In genomic region chr9:121667822-121668221, GRCm38 (mm10) we compare ENCODE assay signal across 17 mouse cellular contexts. TPM values are rescaled to one million over a fixed set of nuclear protein-coding genes. Genes with fewer than 3 reads are reported as not detected.
DNase-seq lines count a peak whose midpoint lies in the region; ATAC-seq and TF ChIP-seq lines count a peak whose summit lies in the region.
"Had no signal": no experiment of that assay in that cellular context is flagged by ENCODE, and none has a peak within 500 bp of the region (broad histone marks: within the 10 kb centered on the region; RNA-seq: fewer than 3 reads in every experiment).

No protein-coding gene starts in this region.

- 0 out of 2 replicates have a peak, but pooled peaks have one; percentile 1 for ATAC-seq in embryonic facial prominence, embryonic 11.5 days (replicated peaks; ENCODE audit: insufficient number of reproducible peaks, low FRiP score, low TSS enrichment, low read depth)
- ATAC-seq: intestine, embryonic 15.5 days; midbrain, embryonic 16.5 days had no signal

- H3K27ac ChIP-seq in embryonic facial prominence, embryonic 11.5 days (replicated peaks; ENCODE audit: low read depth, low read length): no peak overlapping the region
- H3K27ac ChIP-seq in embryonic facial prominence, embryonic 10.5 days (replicated peaks): no peak overlapping the region
- H3K27ac ChIP-seq in left cerebral cortex, adult 2 months: peak overlapping the region; percentile 78
- H3K27ac ChIP-seq: intestine, embryonic 15.5 days; liver, embryonic 14.5 days had no signal

- intact Hi-C loops in left cerebral cortex, adult 2 months (cut with DNase I): loop anchor here (1.0 to 5.0 kb wide), 2 partner anchors 25 to 111 kb away; no protein-coding TSS in a partner anchor
- intact Hi-C loops in left cerebral cortex, postnatal 10 days (cut with DNase I): loop anchor here (5.0 kb wide), 1 partner anchor 191 kb away; no protein-coding TSS in a partner anchor

- H3K9me3 ChIP-seq in embryonic facial prominence, embryonic 11.5 days (replicated peaks; ENCODE audit: control insufficient read depth, low read length): no peaks in the 10 kb centered on the region
- H3K9me3 ChIP-seq in embryonic facial prominence, embryonic 10.5 days: no peaks in the 10 kb centered on the region
- H3K9me3 ChIP-seq: intestine, embryonic 15.5 days had no signal

- DNase-seq in embryonic facial prominence, embryonic 11.5 days (ENCODE audit: low spot score): no peak
- no peak for DNase-seq in embryonic facial prominence, embryonic 10.5 days (ENCODE audit: low spot score)
- no peak for DNase-seq in left cerebral cortex, adult 2 months (ENCODE audit: extremely low spot score in 1 of 2, low spot score in 2 of 2)
- no peak for DNase-seq in left cerebral cortex, postnatal 10 days (ENCODE audit: extremely low spot score in 1 of 2, low spot score in 2 of 2)
- peak; percentile 33 for DNase-seq in right cerebral cortex, postnatal 25 days
- no peak for DNase-seq in right cerebral cortex, postnatal 14 days
- no peak for DNase-seq in adrenal gland, adult 2 months
- no peak for DNase-seq in spleen, postnatal 36 days (ENCODE audit: low spot score in 2 of 2)
- DNase-seq: adrenal gland, postnatal 25 days; gastrocnemius, postnatal 14 days; kidney, postnatal 14 days had no signal

- no peaks in the 10 kb centered on the region for H3K4me1 ChIP-seq in embryonic facial prominence, embryonic 11.5 days (ENCODE audit: control insufficient read depth, insufficient read depth, low read length)
- H3K4me1 ChIP-seq in embryonic facial prominence, embryonic 10.5 days: peaks cover 49% of the 10 kb centered on the region

- no peaks in the 10 kb centered on the region for H3K27me3 ChIP-seq in embryonic facial prominence, embryonic 11.5 days (ENCODE audit: control insufficient read depth, insufficient read depth, low read length)
- peaks cover 50% of the 10 kb centered on the region for H3K27me3 ChIP-seq in embryonic facial prominence, embryonic 10.5 days (replicated peaks; ENCODE audit: low read depth, poor library complexity, severe bottlenecking)

- no peak overlapping the region for H3K4me3 ChIP-seq in embryonic facial prominence, embryonic 11.5 days (ENCODE audit: low read depth, low read length)
- no peak overlapping the region for H3K4me3 ChIP-seq in embryonic facial prominence, embryonic 10.5 days
- H3K4me3 ChIP-seq in left cerebral cortex, adult 2 months: no peak overlapping the region
- H3K4me3 ChIP-seq: intestine, embryonic 15.5 days had no signal

- no peaks in the 10 kb centered on the region for H3K36me3 ChIP-seq in embryonic facial prominence, embryonic 11.5 days (replicated peaks; ENCODE audit: control insufficient read depth, insufficient read depth, low read depth, low read length)
- no peaks in the 10 kb centered on the region for H3K36me3 ChIP-seq in embryonic facial prominence, embryonic 10.5 days (replicated peaks)
- H3K36me3 ChIP-seq: intestine, embryonic 15.5 days had no signal

- WGBS in embryonic facial prominence, embryonic 11.5 days: 80% methylated on average over 11 of the region's 11 CpGs
- 80% methylated on average over 11 of the region's 11 CpGs for WGBS in embryonic facial prominence, embryonic 10.5 days

- H3K4me2 ChIP-seq in embryonic facial prominence, embryonic 11.5 days (ENCODE audit: low read depth, low read length): no peak overlapping the region
- H3K4me2 ChIP-seq: heart, embryonic 11.5 days; intestine, embryonic 15.5 days had no signal

- TF ChIP-seq CTCF in left cerebral cortex, adult 2 months (IDR thresholded peaks at IDR 0.05): no peak; the same call in 1 of the 2 replicates

- H3K9ac ChIP-seq in embryonic facial prominence, embryonic 11.5 days (replicated peaks; ENCODE audit: low read length): no peak overlapping the region
- H3K9ac ChIP-seq: intestine, embryonic 15.5 days; liver, embryonic 14.5 days had no signal

RNA-seq across cellular contexts. Expression of gene Vipr1, which starts 25.3 kb away (rescaled TPM):
- 0.08 and 0.57 TPM in 2 replicates for polyA plus RNA-seq in embryonic facial prominence, embryonic 11.5 days (2014; fragmentation: Nextera tagmentation; extraction: Ambion mirVana)
- 0.16 and 0.33 TPM in 2 replicates for polyA plus RNA-seq in embryonic facial prominence, embryonic 10.5 days (2016; fragmentation: Nextera tagmentation; extraction: Ambion mirVana)
- total RNA-seq in left cerebral cortex, adult 2 months (2021): 10 to 100 TPM; 27.7 to 28.1 TPM
- total RNA-seq in left cerebral cortex, postnatal 10 days (2021): 10 to 100 TPM; 11.8 TPM
- total RNA-seq in adrenal gland, adult 2 months (2021): 1 to 10 TPM in 1 of 2 experiments, under 1 TPM in 1; 0.81 to 1.3 TPM
- polyA plus RNA-seq in adrenal gland, adult 2 months (2012; rRNA removed): 0.51 and 0.61 TPM in 2 replicates

RNA-seq across cellular contexts. Expression of gene Lyzl4, which starts 25.9 kb away (rescaled TPM):
- not detected in 2 replicates for polyA plus RNA-seq in embryonic facial prominence, embryonic 11.5 days (2014; fragmentation: Nextera tagmentation; extraction: Ambion mirVana)
- not detected in 2 replicates for polyA plus RNA-seq in embryonic facial prominence, embryonic 10.5 days (2016; fragmentation: Nextera tagmentation; extraction: Ambion mirVana)
- 1 to 10 TPM; 1.7 to 2.3 TPM for total RNA-seq in left cerebral cortex, adult 2 months (2021)
- under 1 TPM; 0.87 to 0.97 TPM for total RNA-seq in left cerebral cortex, postnatal 10 days (2021)
- not detected for total RNA-seq in adrenal gland, adult 2 months (2021)
- 0.10 and 0.11 TPM in 2 replicates for polyA plus RNA-seq in adrenal gland, adult 2 months (2012; rRNA removed)
- total RNA-seq: adrenal gland, postnatal 25 days; heart, postnatal 25 days had no signal
- polyA plus RNA-seq: heart, embryonic 11.5 days; intestine, embryonic 15.5 days; midbrain, embryonic 16.5 days; neural tube, embryonic 11.5 days had no signal

RNA-seq across cellular contexts. Expression of gene Sec22c, which starts 37.5 kb away (rescaled TPM):
- polyA plus RNA-seq in embryonic facial prominence, embryonic 11.5 days (2014; fragmentation: Nextera tagmentation; extraction: Ambion mirVana): 11.6 and 12.3 TPM in 2 replicates
- polyA plus RNA-seq in embryonic facial prominence, embryonic 10.5 days (2016; fragmentation: Nextera tagmentation; extraction: Ambion mirVana): 14.9 and 17.8 TPM in 2 replicates
- total RNA-seq in left cerebral cortex, adult 2 months (2021): 10 to 100 TPM; 31.0 to 32.8 TPM
- total RNA-seq in left cerebral cortex, postnatal 10 days (2021): 10 to 100 TPM; 32.5 to 33.0 TPM
- 1 to 10 TPM; 5.0 to 5.4 TPM for total RNA-seq in adrenal gland, adult 2 months (2021)
- polyA plus RNA-seq in adrenal gland, adult 2 months (2012; rRNA removed): 10.1 TPM in 2 replicates

RNA-seq across cellular contexts. Expression of gene Ss18l2, which starts 42.3 kb away (rescaled TPM):
- polyA plus RNA-seq in embryonic facial prominence, embryonic 11.5 days (2014; fragmentation: Nextera tagmentation; extraction: Ambion mirVana): 96.0 and 109 TPM in 2 replicates
- polyA plus RNA-seq in embryonic facial prominence, embryonic 10.5 days (2016; fragmentation: Nextera tagmentation; extraction: Ambion mirVana): 91.0 and 92.4 TPM in 2 replicates
- total RNA-seq in left cerebral cortex, adult 2 months (2021): 10 to 100 TPM; 84.4 to 89.6 TPM
- total RNA-seq in left cerebral cortex, postnatal 10 days (2021): 10 to 100 TPM; 76.4 to 94.9 TPM
- 10 to 100 TPM; 45.8 to 47.7 TPM for total RNA-seq in adrenal gland, adult 2 months (2021)
- 18.6 and 20.3 TPM in 2 replicates for polyA plus RNA-seq in adrenal gland, adult 2 months (2012; rRNA removed)

RNA-seq across cellular contexts. Expression of gene Nktr, which starts 51.1 kb away (rescaled TPM):
- 59.7 and 61.2 TPM in 2 replicates for polyA plus RNA-seq in embryonic facial prominence, embryonic 11.5 days (2014; fragmentation: Nextera tagmentation; extraction: Ambion mirVana)
- 61.2 and 62.9 TPM in 2 replicates for polyA plus RNA-seq in embryonic facial prominence, embryonic 10.5 days (2016; fragmentation: Nextera tagmentation; extraction: Ambion mirVana)
- 100 to 1,000 TPM; 125 to 130 TPM for total RNA-seq in left cerebral cortex, adult 2 months (2021)
- 100 to 1,000 TPM; 112 to 119 TPM for total RNA-seq in left cerebral cortex, postnatal 10 days (2021)
- total RNA-seq in adrenal gland, adult 2 months (2021): 10 to 100 TPM; 54.2 to 83.7 TPM
- polyA plus RNA-seq in adrenal gland, adult 2 months (2012; rRNA removed): 24.9 and 25.0 TPM in 2 replicates

Comparison
In these comparisons a context has a peak if more than half of its experiments do, and no peak if none do; other contexts are left out.
1. RNA of gene Vipr1, which starts 25.3 kb away (total RNA-seq): 27.7 to 28.1 TPM in left cerebral cortex, adult 2 months and 11.8 TPM in left cerebral cortex, postnatal 10 days; 0.81 to 1.3 TPM in adrenal gland, adult 2 months; every median in the first group is over 4 times any median in the second.
2. RNA of gene Sec22c, which starts 37.5 kb away (total RNA-seq): 32.5 to 33.0 TPM in left cerebral cortex, postnatal 10 days and 31.0 to 32.8 TPM in left cerebral cortex, adult 2 months; 5.0 to 5.4 TPM in adrenal gland, adult 2 months; every median in the first group is over 4 times any median in the second.